Comparison of ENCODE assay signal across 8 mouse cellular contexts in the genomic region with DNA sequence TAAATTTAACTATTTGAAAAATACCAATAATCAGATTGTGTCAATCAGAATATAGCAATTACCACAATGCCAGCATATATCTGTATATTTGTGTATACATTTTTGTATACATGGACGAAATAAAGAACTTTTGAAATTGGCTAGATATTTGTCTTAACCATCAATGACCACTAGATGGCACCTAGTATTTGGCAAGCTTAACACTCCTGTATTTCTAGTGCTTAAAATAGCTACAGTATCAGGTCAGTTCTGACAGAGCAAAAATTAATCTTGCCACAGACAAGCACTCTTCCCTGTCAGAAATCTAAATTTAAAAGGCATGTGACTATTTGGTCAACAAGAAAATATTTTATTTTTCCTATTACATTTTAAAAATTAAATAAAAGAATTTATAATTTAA.
DNase-seq lines count a peak whose midpoint lies in the region; ATAC-seq and TF ChIP-seq lines count a peak whose summit lies in the region.

No protein-coding gene starts in this region.

- no peak overlapping the region for H3K27ac ChIP-seq in heart, postnatal 0 days (ENCODE audit: low read depth)
- H3K27ac ChIP-seq in limb, embryonic 14.5 days (replicated peaks; ENCODE audit: low read depth, low read length): no peak overlapping the region

- no peak for TF ChIP-seq POLR2A in limb, embryonic 14.5 days (IDR thresholded peaks at IDR 0.05; ENCODE audit: borderline replicate concordance, extremely low read depth, insufficient read depth, insufficient read length)

- peaks cover 4% of the 10 kb centered on the region; the same call in 1 of the 2 replicates for H3K4me1 ChIP-seq in heart, postnatal 0 days (ENCODE audit: control insufficient read depth, insufficient read depth)
- H3K4me1 ChIP-seq in limb, embryonic 14.5 days (ENCODE audit: control insufficient read depth, insufficient read depth, low read length): no peaks in the 10 kb centered on the region

- no peak for TF ChIP-seq EP300 in heart, postnatal 0 days (IDR thresholded peaks at IDR 0.05; ENCODE audit: low read depth)

- peak; percentile 68; the same call in 1 of the 2 replicates for ATAC-seq in heart, postnatal 0 days (ENCODE audit: insufficient read depth, low read depth)
- ATAC-seq in limb, embryonic 14.5 days (ENCODE audit: low FRiP score, low read depth): peak; percentile 47; the same call in 1 of the 2 replicates

- H3K9ac ChIP-seq in heart, postnatal 0 days (replicated peaks; ENCODE audit: low read depth, low read length): no peak overlapping the region
- no peak overlapping the region for H3K9ac ChIP-seq in limb, embryonic 14.5 days (ENCODE audit: low read depth, low read length, severe bottlenecking)

- DNase-seq in heart, postnatal 0 days (ENCODE audit: low spot score): peak; percentile 86
- no peak for DNase-seq in heart, postnatal 36 days
- peak; percentile 33 for DNase-seq in A20 (ENCODE audit: low read depth, low spot score)
- DNase-seq in R1 (ENCODE audit: low read depth, low spot score): peak; percentile 19
- DNase-seq in limb, embryonic 14.5 days (ENCODE audit: low spot score): peak; percentile 71
- DNase-seq in right cerebral cortex, adult 2 months (ENCODE audit: low spot score in 2 of 2): no peak
- DNase-seq in right cerebral cortex, postnatal 36 days (ENCODE audit: low spot score in 2 of 2): no peak
- DNase-seq in urinary bladder, adult 2 months (ENCODE audit: low spot score): no peak

- H3K4me3 ChIP-seq in heart, postnatal 0 days (ENCODE audit: low read depth, low read length): no peak overlapping the region
- no peak overlapping the region for H3K4me3 ChIP-seq in limb, embryonic 14.5 days (replicated peaks; ENCODE audit: low read length)

- H3K36me3 ChIP-seq in heart, postnatal 0 days (replicated peaks; ENCODE audit: control insufficient read depth, insufficient read depth, low read length): no peaks in the 10 kb centered on the region
- H3K36me3 ChIP-seq in limb, embryonic 14.5 days (ENCODE audit: control insufficient read depth, insufficient read depth, low read length): no peaks in the 10 kb centered on the region

- H3K4me2 ChIP-seq in heart, postnatal 0 days (ENCODE audit: low read depth, low read length): no peak overlapping the region
- H3K4me2 ChIP-seq in limb, embryonic 14.5 days (replicated peaks; ENCODE audit: low read depth, low read length, severe bottlenecking): no peak overlapping the region

- H3K27me3 ChIP-seq in heart, postnatal 0 days (ENCODE audit: control insufficient read depth, insufficient read depth, low read length): no peaks in the 10 kb centered on the region
- H3K27me3 ChIP-seq in limb, embryonic 14.5 days (ENCODE audit: control insufficient read depth, insufficient read depth, low read length): no peaks in the 10 kb centered on the region

- no peaks in the 10 kb centered on the region for H3K9me3 ChIP-seq in heart, postnatal 0 days (replicated peaks; ENCODE audit: control insufficient read depth, low read length)
- no peaks in the 10 kb centered on the region for H3K9me3 ChIP-seq in limb, embryonic 14.5 days (ENCODE audit: control insufficient read depth, low read length)

- WGBS in heart, postnatal 0 days: 14% methylated on average over 1 of the region's 1 CpGs
- WGBS in limb, embryonic 14.5 days: 20% methylated on average over 1 of the region's 1 CpGs

- intact Hi-C loops in heart, postnatal 36 days (cut with DNase I): loop anchor here (10.0 kb wide), 2 partner anchors 169 to 249 kb away; a partner anchor contains a TSS

- TF ChIP-seq CTCF in heart, postnatal 0 days (IDR thresholded peaks at IDR 0.05; ENCODE audit: low read depth): peak; percentile 71

Comparison
In these comparisons a context has a peak if more than half of its experiments do, and no peak if none do; other contexts are left out.
1. DNase-seq: peak in heart, postnatal 0 days (single experiment), A20 (single experiment), R1 (single experiment) and limb, embryonic 14.5 days (single experiment); none in heart, postnatal 36 days (0 of 2), right cerebral cortex, adult 2 months (0 of 2), right cerebral cortex, postnatal 36 days (0 of 2) and urinary bladder, adult 2 months (single experiment).